29 mouse cellular contexts compared by ENCODE assay signal in genomic region chr1:32568901-32569300, GRCm38 (mm10). TPM values are rescaled to one million over a fixed set of nuclear protein-coding genes. Genes with fewer than 3 reads are reported as not detected.
DNase-seq lines count a peak whose midpoint lies in the region; ATAC-seq lines count a peak whose summit lies in the region.
"Had no signal": no experiment of that assay in that cellular context is flagged by ENCODE, and none has a peak within 500 bp of the region (broad histone marks: within the 10 kb centered on the region; RNA-seq: fewer than 3 reads in every experiment).

No protein-coding gene starts in this region.

- no peaks in the 10 kb centered on the region for H3K27me3 ChIP-seq in forebrain, embryonic 15.5 days
- no peaks in the 10 kb centered on the region for H3K27me3 ChIP-seq in forebrain, embryonic 12.5 days
- H3K27me3 ChIP-seq in neural tube, embryonic 14.5 days (ENCODE audit: control insufficient read depth, insufficient read depth, low read length), result no peaks in the 10 kb centered on the region
- H3K27me3 ChIP-seq: CH12.LX; hindbrain, embryonic 12.5 days; hindbrain, embryonic 15.5 days; Patski had no signal

- H3K4me3 ChIP-seq in forebrain, embryonic 15.5 days, result no peak overlapping the region
- H3K4me3 ChIP-seq in forebrain, embryonic 12.5 days (replicated peaks), result no peak overlapping the region
- H3K4me3 ChIP-seq in neural tube, embryonic 14.5 days (ENCODE audit: low read depth, low read length), result no peak overlapping the region
- H3K4me3 ChIP-seq: hindbrain, embryonic 12.5 days; hindbrain, embryonic 15.5 days had no signal

- ATAC-seq in forebrain, embryonic 15.5 days (replicated peaks), result peak; percentile 69; the same call in 1 of the 2 replicates
- no peak for ATAC-seq in forebrain, embryonic 12.5 days (ENCODE audit: low FRiP score)
- peak; percentile 61; the same call in 1 of the 2 replicates for ATAC-seq in neural tube, embryonic 14.5 days (ENCODE audit: low read depth)
- ATAC-seq: intestine, postnatal 0 days; Patski had no signal

- H3K36me3 ChIP-seq in forebrain, embryonic 15.5 days, result no peaks in the 10 kb centered on the region
- no peaks in the 10 kb centered on the region for H3K36me3 ChIP-seq in forebrain, embryonic 12.5 days (replicated peaks)
- no peaks in the 10 kb centered on the region for H3K36me3 ChIP-seq in neural tube, embryonic 14.5 days (ENCODE audit: control insufficient read depth, insufficient read depth, low read length)
- H3K36me3 ChIP-seq: G1E; hindbrain, embryonic 12.5 days; hindbrain, embryonic 15.5 days had no signal

- intact Hi-C loops in gastrocnemius, postnatal 36 days (cut with DNase I), result no loop called here

- DNase-seq in cerebellum, postnatal 14 days, result peak; percentile 5 to 23
- DNase-seq in cerebellum, adult 18-20 months, result no peak
- DNase-seq in neural tube, embryonic 10.5 days (ENCODE audit: extremely low spot score, low spot score), result no peak
- no peak for DNase-seq in gastrocnemius, postnatal 36 days
- DNase-seq: adrenal gland, postnatal 10 days; adrenal gland, postnatal 36 days; B cell, adult 2 months; cerebellum, adult 11-12 months; cerebellum, adult 9-10 months; heart, adult 11 months; kidney, adult 2 months had no signal

- H3K9ac ChIP-seq in forebrain, embryonic 15.5 days (replicated peaks), result no peak overlapping the region
- H3K9ac ChIP-seq in forebrain, embryonic 12.5 days, result no peak overlapping the region
- no peak overlapping the region for H3K9ac ChIP-seq in neural tube, embryonic 14.5 days (replicated peaks; ENCODE audit: low read depth, low read length)
- H3K9ac ChIP-seq: hindbrain, embryonic 12.5 days; hindbrain, embryonic 15.5 days had no signal

- H3K9me3 ChIP-seq in forebrain, embryonic 15.5 days, result no peaks in the 10 kb centered on the region
- no peaks in the 10 kb centered on the region for H3K9me3 ChIP-seq in forebrain, embryonic 12.5 days
- no peaks in the 10 kb centered on the region for H3K9me3 ChIP-seq in neural tube, embryonic 14.5 days (ENCODE audit: control insufficient read depth, low read length)
- H3K9me3 ChIP-seq: G1E; hindbrain, embryonic 12.5 days; hindbrain, embryonic 15.5 days had no signal

- H3K4me1 ChIP-seq in forebrain, embryonic 15.5 days, result no peaks in the 10 kb centered on the region
- H3K4me1 ChIP-seq in forebrain, embryonic 12.5 days, result no peaks in the 10 kb centered on the region; the same call in 1 of the 2 replicates
- H3K4me1 ChIP-seq in neural tube, embryonic 14.5 days (ENCODE audit: control insufficient read depth, insufficient read depth, low read length), result no peaks in the 10 kb centered on the region
- H3K4me1 ChIP-seq: hindbrain, embryonic 12.5 days; hindbrain, embryonic 15.5 days had no signal

- H3K4me2 ChIP-seq in forebrain, embryonic 15.5 days (replicated peaks), result no peak overlapping the region
- no peak overlapping the region for H3K4me2 ChIP-seq in forebrain, embryonic 12.5 days
- no peak overlapping the region for H3K4me2 ChIP-seq in neural tube, embryonic 14.5 days (ENCODE audit: low read depth, low read length)
- H3K4me2 ChIP-seq: heart, embryonic 11.5 days; hindbrain, embryonic 12.5 days; hindbrain, embryonic 15.5 days had no signal

- 72% methylated on average over 2 of the region's 2 CpGs for WGBS in forebrain, embryonic 15.5 days
- 92% methylated on average over 2 of the region's 2 CpGs for WGBS in forebrain, embryonic 12.5 days
- WGBS in neural tube, embryonic 14.5 days, result 90% methylated on average over 2 of the region's 2 CpGs

- no peak overlapping the region for H3K27ac ChIP-seq in forebrain, embryonic 15.5 days (replicated peaks)
- no peak overlapping the region for H3K27ac ChIP-seq in forebrain, embryonic 12.5 days
- no peak overlapping the region for H3K27ac ChIP-seq in neural tube, embryonic 14.5 days (ENCODE audit: low read depth, low read length)
- H3K27ac ChIP-seq: hindbrain, embryonic 12.5 days; hindbrain, embryonic 15.5 days had no signal

RNA-seq across cellular contexts. Expression of gene Gm5415, which starts 21.8 kb away (rescaled TPM):
- 0.68 and 1.1 TPM in 2 replicates for polyA plus RNA-seq in forebrain, embryonic 15.5 days (2015; fragmentation: Nextera tagmentation; extraction: Ambion mirVana)
- polyA plus RNA-seq in forebrain, embryonic 12.5 days (2016; fragmentation: Nextera tagmentation; extraction: Ambion mirVana), result 0.38 and 0.40 TPM in 2 replicates
- 1.1 and 1.4 TPM in 2 replicates for polyA plus RNA-seq in neural tube, embryonic 14.5 days (2014; fragmentation: Nextera tagmentation; extraction: Ambion mirVana)
- total RNA-seq in gastrocnemius, postnatal 36 days (2021), result not detected
- total RNA-seq: adrenal gland, adult 18-20 months; adrenal gland, postnatal 10 days; adrenal gland, postnatal 36 days; CH12.LX; gastrocnemius, adult 8-10 months; gastrocnemius, postnatal 4 days; heart, adult 8-10 months; heart, postnatal 25 days; hematopoietic stem cell, adult 5-6 weeks had no signal
- polyA plus RNA-seq: G1E; heart, embryonic 11.5 days; heart, embryonic 14.5 days; heart, postnatal 0 days; intestine, postnatal 0 days; kidney, adult 2 months; Patski had no signal

Comparison
In these comparisons a context has a peak if more than half of its experiments do, and no peak if none do; other contexts are left out.
1. DNase-seq: peak in cerebellum, postnatal 14 days (2 of 2); none in cerebellum, adult 18-20 months (0 of 2), neural tube, embryonic 10.5 days (single experiment) and gastrocnemius, postnatal 36 days (0 of 2).